Mouse (Mus musculus): ENCODE measurements at regions not wholly inside any gene's neighbourhood (a gene's known extent, or its start where the extent isn't known, plus 50 kb on each side); places are given as distances from the start of the nearest gene placed in this dataset.
"Not testable (repeated sequence)": the region's sequence is repeated elsewhere in the genome, so short reads cannot be mapped to it uniquely, and the experiment has no call there.

GRCm38 (mm10) chr12:8447612-8448011 lies 52.2 kb downstream of the Rhob start:
- DNase-seq (ENCODE audit: low spot score), result no peak

GRCm38 (mm10) chr12:8447025-8447424 lies 52.8 kb downstream of the Rhob start:
- no peak for DNase-seq (ENCODE audit: low spot score)

GRCm38 (mm10) chr12:8444975-8445853 lies 54.6 kb downstream of the Rhob start:
- DNase-seq (ENCODE audit: low spot score), result peak; percentile 98

- DNase-seq (ENCODE audit: low spot score), result peak; percentile 58
Measured at GRCm38 (mm10) chr12:8443917-8444453, 55.8 kb downstream of the Rhob start.

- DNase-seq (ENCODE audit: low spot score), result peak; percentile 76
Measured at GRCm38 (mm10) chr12:8443253-8443661, 56.6 kb downstream of the Rhob start.

- no peak for DNase-seq (ENCODE audit: low spot score)
Measured at GRCm38 (mm10) chr12:8441275-8441674, 58.5 kb downstream of the Rhob start.

GRCm38 (mm10) chr12:8440373-8440772 lies 59.4 kb downstream of the Rhob start:
- no peak for DNase-seq (ENCODE audit: low spot score)

GRCm38 (mm10) chr12:8439957-8440356 lies 59.9 kb downstream of the Rhob start:
- no peak for DNase-seq (ENCODE audit: low spot score)

- no peak for DNase-seq (ENCODE audit: low spot score)
Measured at GRCm38 (mm10) chr12:8439486-8439885, 60.3 kb downstream of the Rhob start.

- no peak for DNase-seq (ENCODE audit: low spot score)
Measured at GRCm38 (mm10) chr12:8438638-8439037, 61.2 kb downstream of the Rhob start.

GRCm38 (mm10) chr12:8436976-8437580 lies 62.7 kb downstream of the Rhob start:
- DNase-seq (ENCODE audit: low spot score), result no peak

GRCm38 (mm10) chr12:8436553-8436952 lies 63.3 kb downstream of the Rhob start:
- DNase-seq (ENCODE audit: low spot score), result peak; percentile 79

GRCm38 (mm10) chr12:8435651-8436348 lies 64.0 kb downstream of the Rhob start:
- DNase-seq (ENCODE audit: low spot score), result not testable (repeated sequence)

- peak; percentile 63 for DNase-seq (ENCODE audit: low spot score)
Measured at GRCm38 (mm10) chr12:8428228-8428990, 71.4 kb downstream of the Rhob start.

- DNase-seq (ENCODE audit: low spot score), result no peak
Measured at GRCm38 (mm10) chr12:8424515-8424914, 75.3 kb downstream of the Rhob start.

GRCm38 (mm10) chr12:8422676-8423075 lies 77.1 kb downstream of the Rhob start:
- DNase-seq (ENCODE audit: low spot score), result no peak

GRCm38 (mm10) chr12:8421271-8421567 lies 78.6 kb downstream of the Rhob start:
- no peak for DNase-seq (ENCODE audit: low spot score)

- DNase-seq (ENCODE audit: low spot score), result no peak
Measured at GRCm38 (mm10) chr12:8420511-8421270, 79.1 kb downstream of the Rhob start.

GRCm38 (mm10) chr12:8418890-8419289 lies 80.9 kb downstream of the Rhob start:
- DNase-seq (ENCODE audit: low spot score), result no peak

GRCm38 (mm10) chr12:8417127-8417790 lies 82.5 kb downstream of the Rhob start:
- no peak for DNase-seq (ENCODE audit: low spot score)

GRCm38 (mm10) chr12:8412125-8412524 lies 87.7 kb downstream of the Rhob start:
- DNase-seq (ENCODE audit: low spot score), result no peak
